Mouse (Mus musculus): ENCODE measurements around the gene Thrsp.

DNA sequence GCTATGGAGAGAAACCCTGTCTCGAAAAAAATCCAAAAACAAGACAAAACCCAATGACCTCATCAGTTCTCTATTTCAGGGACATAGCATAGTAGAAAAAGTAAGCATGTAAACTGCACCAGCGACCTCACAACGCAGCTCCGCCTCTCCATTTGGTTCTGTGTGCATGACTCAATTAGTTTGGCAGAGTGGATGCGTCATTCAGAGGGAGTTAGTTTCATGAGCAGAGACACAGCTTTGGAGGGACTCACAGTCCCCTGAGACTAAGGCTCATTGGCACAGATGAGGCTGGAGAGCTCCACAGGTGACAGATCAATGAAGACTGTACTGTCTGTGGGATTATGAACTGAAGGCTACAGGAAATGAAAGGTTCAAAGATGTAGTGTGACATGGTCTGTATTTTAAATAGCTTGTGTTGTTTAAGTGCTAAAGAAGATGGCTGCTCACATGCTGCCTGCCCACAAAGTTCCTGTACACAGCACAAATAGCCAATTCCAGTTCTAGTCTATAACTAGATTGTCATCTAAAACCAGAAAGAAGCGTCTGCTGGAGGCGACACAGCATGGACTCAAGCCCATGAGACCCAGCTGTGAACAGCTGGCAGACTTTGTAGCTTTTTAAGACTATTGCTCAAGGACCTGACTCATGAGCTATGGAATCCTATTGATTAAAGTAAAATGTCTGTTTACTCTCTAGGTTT, 31.3 kb downstream of the Thrsp start:
- TF ChIP-seq POLR2A (IDR thresholded peaks at IDR 0.05; ENCODE audit: borderline replicate concordance, control insufficient read depth, low read depth, low read length) (no peak), CTCF (IDR thresholded peaks at IDR 0.05; ENCODE audit: control insufficient read depth, insufficient read depth, low read length) (no peak)
